In genomic region chr10:116532561-116532960, GRCm38 (mm10) we compare ENCODE assay signal across 12 mouse cellular contexts.
"Had no signal": no experiment of that assay in that cellular context is flagged by ENCODE, and none has a peak within 500 bp of the region (broad histone marks: within the 10 kb centered on the region; RNA-seq: fewer than 3 reads in every experiment).

No protein-coding gene starts in this region.

- H3K27ac ChIP-seq: hindbrain, embryonic 14.5 days; kidney, postnatal 0 days; limb, embryonic 15.5 days; liver, embryonic 14.5 days; midbrain, embryonic 10.5 days; neural tube, embryonic 12.5 days had no signal

- H3K9ac ChIP-seq: hindbrain, embryonic 14.5 days; limb, embryonic 15.5 days; liver, embryonic 14.5 days; neural tube, embryonic 12.5 days had no signal

- H3K4me3 ChIP-seq: limb, embryonic 15.5 days; midbrain, embryonic 10.5 days; myocyte; neural tube, embryonic 12.5 days had no signal

- H3K9me3 ChIP-seq: limb, embryonic 15.5 days; midbrain, embryonic 10.5 days; neural tube, embryonic 12.5 days had no signal

- H3K4me2 ChIP-seq: hindbrain, embryonic 14.5 days; limb, embryonic 15.5 days; neural tube, embryonic 12.5 days had no signal

- H3K27me3 ChIP-seq: limb, embryonic 15.5 days; neural tube, embryonic 12.5 days had no signal

- DNase-seq: lung, adult 18-20 months; lung, postnatal 14 days; midbrain, embryonic 14.5 days; spleen, adult 18-20 months; thymus, postnatal 36 days had no signal

- H3K36me3 ChIP-seq: limb, embryonic 15.5 days; neural tube, embryonic 12.5 days had no signal
